Mouse (Mus musculus) adrenal gland, adult 10 weeks (tissue): ENCODE results near the gene Irf5. TPM values are rescaled to one million over a fixed set of nuclear protein-coding genes. Genes with fewer than 3 reads are reported as not detected.

Experiments used
- polyA plus RNA-seq: library from polyadenylated mRNA; stranded (reverse); fragments of 350-450 nt; fragmentation: Illumina TruSeq; extraction: RNeasy Lipid Tissue Mini Kit (QIAGEN cat#74804); gene quantifications from one replicate; pipeline ENCODE4 v1.2.3, GENCODE M21; 2014; ENCODE audit warnings: low read depth, low replicate concordance

Irf5 gene
- 0.93 TPM for polyA plus RNA-seq

DNA sequence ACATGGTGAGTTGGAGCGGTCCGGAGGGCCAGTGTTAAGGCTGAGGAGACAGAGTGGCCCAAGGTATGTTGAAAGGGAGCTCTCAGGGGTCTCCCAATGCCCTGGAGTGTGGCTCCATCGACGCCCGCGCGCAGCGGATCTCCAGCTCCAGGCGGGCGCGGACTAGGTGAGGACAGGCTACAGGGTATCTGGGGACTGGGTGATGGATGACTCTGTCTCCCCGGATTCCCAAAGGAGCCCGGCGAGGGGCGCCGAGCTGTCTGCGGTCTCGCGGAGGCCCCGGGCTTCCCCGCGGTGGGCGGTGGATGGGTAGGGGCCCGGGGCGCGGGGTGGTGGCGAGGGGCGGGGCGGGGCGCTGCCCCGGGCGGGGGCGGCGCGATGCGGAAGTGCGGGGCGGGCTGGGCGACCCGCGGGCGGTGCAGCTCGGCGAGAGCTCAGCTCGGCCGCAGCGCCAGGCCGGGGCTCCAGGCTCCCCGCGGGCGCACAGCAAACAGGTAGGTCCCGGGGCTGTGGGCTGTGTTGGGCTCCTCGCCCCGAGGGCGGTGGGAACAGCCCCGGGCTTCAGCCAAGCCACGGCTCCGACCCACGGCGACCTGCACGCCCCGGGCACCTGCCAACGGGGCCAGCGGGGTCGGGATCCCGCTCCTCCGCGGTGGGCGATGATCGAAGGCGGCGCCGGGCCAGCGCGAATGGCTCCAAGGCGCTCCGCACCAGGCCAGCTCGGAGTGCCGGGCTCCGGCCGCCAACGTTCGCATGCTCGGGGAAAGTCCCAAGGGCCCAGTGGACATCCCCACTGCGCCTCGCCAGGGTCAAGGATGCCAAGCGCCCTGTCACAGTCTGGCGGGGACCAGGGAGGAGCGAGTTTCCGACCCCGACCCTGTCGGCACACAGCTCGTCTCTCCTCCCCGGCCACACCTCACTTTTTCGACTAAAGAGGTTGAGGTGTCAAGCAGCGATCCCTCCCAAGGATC, at the start of gene Irf5:
Gene Irf5, plus strand, starts transcription at position 345 of the 971 bp plus-strand sequence.

DNA sequence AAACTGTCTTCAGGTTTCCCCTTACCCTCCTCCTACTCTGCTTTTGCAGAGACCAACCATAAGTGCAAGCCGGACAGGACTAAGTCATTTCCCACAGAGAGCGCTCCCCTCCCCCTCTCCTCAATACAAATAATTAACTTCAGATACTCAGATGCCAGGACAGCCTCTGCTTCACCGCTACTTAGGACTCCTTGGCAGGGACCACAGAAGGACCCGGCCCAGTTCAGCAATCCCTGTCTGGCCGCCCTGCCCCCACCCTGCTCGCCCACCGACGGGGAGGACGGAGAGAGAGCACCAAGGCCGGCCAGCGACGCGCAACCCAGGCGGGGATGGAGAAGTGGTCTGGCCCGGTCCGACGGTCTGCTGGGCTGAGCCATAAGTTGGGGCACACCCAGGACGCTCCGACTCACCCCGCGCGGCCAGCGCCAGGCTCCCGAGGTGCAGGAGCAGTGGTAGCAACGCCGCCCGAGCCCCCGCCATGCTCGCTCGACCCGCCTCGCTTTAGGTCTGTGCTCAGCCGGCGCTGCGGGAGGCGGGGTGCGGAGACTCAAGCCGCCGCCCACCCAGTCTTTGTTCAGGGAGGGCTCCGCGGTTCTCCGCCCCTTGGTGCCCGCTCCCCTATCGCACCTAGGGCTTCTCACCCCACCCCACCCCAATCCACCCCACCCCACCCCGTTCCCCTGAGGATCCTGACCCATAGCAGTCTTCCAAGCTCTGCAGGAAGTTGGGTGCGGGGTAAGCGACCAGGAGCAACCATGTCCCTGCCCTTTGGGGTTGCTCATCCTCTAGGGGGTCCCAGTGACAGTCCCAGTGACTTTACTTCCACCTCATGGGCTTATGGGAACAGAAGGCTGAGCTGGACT, 18.7 kb upstream of the Irf5 start, which contains the start of gene Kcp:
Gene Kcp, minus strand, starts transcription at position 506 of the 863 bp plus-strand sequence.

Other genes with a start within 250 kb of the Irf5 start
- not detected for gene Fam71f2, start 247.0 kb upstream of the Irf5 start, polyA plus RNA-seq
- gene Fam71f1, start 207.5 kb upstream of the Irf5 start, polyA plus RNA-seq, result not detected
- 382 TPM for gene Calu, start 178.6 kb upstream of the Irf5 start, polyA plus RNA-seq
- gene Opn1sw, start 138.2 kb upstream of the Irf5 start, polyA plus RNA-seq, result not detected
- gene Ccdc136, start 130.3 kb upstream of the Irf5 start, polyA plus RNA-seq, result 0.82 TPM
- gene Flnc, start 93.4 kb upstream of the Irf5 start, polyA plus RNA-seq, result 0.06 TPM
- gene Atp6v1f, start 58.9 kb upstream of the Irf5 start, polyA plus RNA-seq, result 33.1 TPM
- not detected for gene Atp6v1fnb, start 55.2 kb upstream of the Irf5 start, polyA plus RNA-seq
- not detected for gene Kcp, start 18.7 kb upstream of the Irf5 start, polyA plus RNA-seq
- gene Tnpo3, start 83.3 kb downstream of the Irf5 start, polyA plus RNA-seq, result 66.2 TPM
- gene Tspan33, start 167.6 kb downstream of the Irf5 start, polyA plus RNA-seq, result 0.29 TPM
- gene Smo, start 208.9 kb downstream of the Irf5 start, polyA plus RNA-seq, result 17.9 TPM
- 305 TPM for gene Ahcyl2, start 241.4 kb downstream of the Irf5 start, polyA plus RNA-seq